Mouse (Mus musculus): Measurements from ENCODE around the gene Racgap1. TPM values are rescaled to one million over a fixed set of nuclear protein-coding genes. Genes with fewer than 3 reads are reported as not detected.

Racgap1 gene
- polyA plus RNA-seq, 1 experiment from 2014 or later = 146 TPM

DNA sequence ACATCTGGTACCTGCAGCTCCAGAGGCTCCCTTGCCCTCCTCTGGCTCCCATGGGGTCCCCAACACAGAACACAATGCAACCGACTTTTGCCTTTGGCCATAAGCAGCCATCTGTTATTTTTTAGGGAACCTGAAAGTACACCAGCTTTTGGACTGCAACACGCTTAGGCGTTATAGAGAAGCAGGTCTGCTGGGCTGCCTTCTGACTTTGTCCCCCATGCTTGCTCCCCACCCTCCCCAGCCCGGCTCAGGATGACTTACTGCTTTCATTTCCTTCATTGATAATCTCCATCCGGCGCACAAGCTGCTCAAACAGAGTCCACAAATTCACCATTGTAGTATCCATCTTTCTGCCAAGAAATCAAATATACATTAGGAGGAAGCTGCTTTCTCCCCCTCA lies 8.8 kb downstream of the Racgap1 start:
- peaks cover 54% of the 10 kb centered on the region for H3K36me3 ChIP-seq (replicated peaks)

DNA sequence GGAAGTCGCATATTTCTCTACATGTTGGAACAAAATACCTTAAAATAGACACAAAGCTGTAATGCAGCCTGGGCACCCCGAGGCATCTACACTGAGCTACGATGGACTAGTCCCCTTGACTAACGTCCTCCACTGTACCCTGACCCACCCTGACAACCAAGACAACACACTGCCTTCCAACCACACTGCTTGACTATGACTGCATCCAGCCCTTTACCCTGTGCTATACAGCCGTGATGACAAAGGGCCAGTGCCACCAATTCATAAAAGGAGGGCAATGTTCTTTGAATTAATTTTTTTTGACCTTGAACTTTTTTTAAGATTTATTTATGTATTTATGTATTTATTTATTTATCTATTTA lies 13.4 kb downstream of the Racgap1 start:
- WGBS = 89% methylated on average over 5 of the region's 5 CpGs
- no peak for DNase-seq (ENCODE audit: low spot score)
- Histone ChIP-seq H3K27me3 (replicated peaks; ENCODE audit: low read depth, poor library complexity, severe bottlenecking) (no peaks in the 10 kb centered on the region), H3K27ac (replicated peaks) (no peak overlapping the region), H3K36me3 (replicated peaks) (peaks cover 99% of the 10 kb centered on the region), H3K9me3 (no peaks in the 10 kb centered on the region), H3K4me3 (no peak overlapping the region), H3K4me1 (no peaks in the 10 kb centered on the region)

More for the DNA sequence above, 8.8 kb downstream of the Racgap1 start:
- H3K27ac ChIP-seq (replicated peaks) = no peak overlapping the region
- no peaks in the 10 kb centered on the region for H3K9me3 ChIP-seq
- H3K27me3 ChIP-seq (replicated peaks; ENCODE audit: low read depth, poor library complexity, severe bottlenecking) = no peaks in the 10 kb centered on the region
- DNase-seq (ENCODE audit: low spot score) = no peak
- WGBS = 88% methylated on average over 6 of the region's 6 CpGs
- H3K4me3 ChIP-seq = no peak overlapping the region
- peaks cover 30% of the 10 kb centered on the region for H3K4me1 ChIP-seq

DNA sequence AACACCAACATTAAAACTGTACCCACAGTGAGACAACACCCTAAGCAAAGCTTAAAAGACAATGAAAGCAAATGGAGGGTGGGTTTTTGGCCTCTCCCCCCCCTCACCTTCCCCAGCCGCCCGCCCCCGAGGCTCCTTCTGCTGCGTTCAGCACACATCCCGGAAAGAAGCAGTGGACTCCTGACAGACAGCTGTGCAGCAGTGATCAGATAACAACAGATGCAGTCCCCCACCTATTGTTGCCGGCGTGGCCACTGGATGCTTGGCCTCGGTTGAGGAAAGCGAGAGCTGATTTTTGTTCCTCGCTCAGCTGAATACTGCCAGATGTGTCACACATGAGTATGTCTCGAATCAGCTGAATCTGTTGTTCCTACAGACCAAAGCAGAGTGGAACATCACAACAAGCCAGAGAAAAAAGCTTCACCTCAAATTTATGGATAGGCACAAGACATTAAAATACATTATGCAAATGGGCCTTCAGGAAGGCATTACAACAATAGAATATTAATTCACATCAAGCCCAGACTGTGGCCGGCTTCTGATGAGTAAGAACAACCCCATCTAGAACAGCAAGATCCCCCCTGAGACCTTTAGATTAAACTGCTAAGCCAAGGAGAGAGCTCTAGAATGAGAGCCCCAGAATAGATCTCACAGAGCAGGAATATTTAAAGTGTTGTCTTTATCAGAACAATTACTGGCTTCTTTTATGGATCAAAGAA lies 13.9 kb downstream of the Racgap1 start:
- Histone ChIP-seq H3K4me1 (no peaks in the 10 kb centered on the region), H3K27me3 (replicated peaks; ENCODE audit: low read depth, poor library complexity, severe bottlenecking) (no peaks in the 10 kb centered on the region)

GRCm38 (mm10) chr15:99634702-99635101 lies 16.8 kb downstream of the Racgap1 start:
- Histone ChIP-seq H3K27me3 (replicated peaks; ENCODE audit: low read depth, poor library complexity, severe bottlenecking) (no peaks in the 10 kb centered on the region), H3K4me1 (no peaks in the 10 kb centered on the region), H3K27ac (replicated peaks) (no peak overlapping the region), H3K36me3 (replicated peaks) (peaks cover 100% of the 10 kb centered on the region), H3K9me3 (peaks cover 6% of the 10 kb centered on the region; the same call in 1 of the 2 replicates), H3K4me3 (no peak overlapping the region)
- DNase-seq (ENCODE audit: low spot score) = no peak
- WGBS = 93% methylated on average over 7 of the region's 7 CpGs

More for the DNA sequence above, 13.9 kb downstream of the Racgap1 start:
- H3K36me3 ChIP-seq (replicated peaks) = peaks cover 100% of the 10 kb centered on the region
- no peak for DNase-seq (ENCODE audit: low spot score)
- 88% methylated on average over 12 of the region's 12 CpGs for WGBS
- no peak overlapping the region for H3K4me3 ChIP-seq
- peaks cover 1% of the 10 kb centered on the region; the same call in 1 of the 2 replicates for H3K9me3 ChIP-seq
- no peak overlapping the region for H3K27ac ChIP-seq (replicated peaks)

GRCm38 (mm10) chr15:99631618-99632017 lies 19.8 kb downstream of the Racgap1 start:
- Histone ChIP-seq H3K4me3 (no peak overlapping the region), H3K4me1 (no peaks in the 10 kb centered on the region), H3K36me3 (replicated peaks) (peaks cover 98% of the 10 kb centered on the region), H3K27me3 (replicated peaks; ENCODE audit: low read depth, poor library complexity, severe bottlenecking) (no peaks in the 10 kb centered on the region), H3K9me3 (peaks cover 6% of the 10 kb centered on the region; the same call in 1 of the 2 replicates), H3K27ac (replicated peaks) (no peak overlapping the region)
- DNase-seq (ENCODE audit: low spot score) = no peak

GRCm38 (mm10) chr15:99622063-99622462 lies 29.4 kb downstream of the Racgap1 start:
- Histone ChIP-seq H3K36me3 (replicated peaks) (peaks cover 86% of the 10 kb centered on the region), H3K27ac (replicated peaks) (no peak overlapping the region), H3K27me3 (replicated peaks; ENCODE audit: low read depth, poor library complexity, severe bottlenecking) (no peaks in the 10 kb centered on the region), H3K4me3 (no peak overlapping the region), H3K4me1 (no peaks in the 10 kb centered on the region), H3K9me3 (no peaks in the 10 kb centered on the region)
- no peak for DNase-seq (ENCODE audit: low spot score)
- WGBS = 94% methylated on average over 11 of the region's 11 CpGs

DNA sequence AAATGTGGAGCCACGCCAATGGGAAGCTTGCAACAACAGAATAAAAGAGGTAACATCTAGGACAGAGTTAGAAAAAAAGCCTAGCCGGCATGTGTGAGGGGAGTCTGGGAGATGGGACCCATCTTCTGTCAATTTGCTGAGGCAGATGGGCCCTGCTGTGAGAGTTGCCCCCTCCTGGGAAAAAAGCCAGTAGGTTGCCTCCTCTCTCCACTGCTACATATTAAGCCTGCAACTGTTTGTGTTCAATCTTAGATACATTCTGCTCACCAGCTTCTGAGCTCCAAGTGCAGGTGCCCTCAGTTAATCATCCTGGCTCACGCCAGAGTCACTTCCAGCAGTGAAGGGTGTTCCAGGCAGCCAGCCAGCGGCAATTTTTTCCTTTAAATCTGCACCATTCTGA lies 31.6 kb downstream of the Racgap1 start:
- peaks cover 63% of the 10 kb centered on the region for H3K36me3 ChIP-seq (replicated peaks)
- no peak overlapping the region for H3K4me3 ChIP-seq
- H3K27ac ChIP-seq (replicated peaks) = no peak overlapping the region
- DNase-seq (ENCODE audit: low spot score) = no peak
- peaks cover 9% of the 10 kb centered on the region; the same call in 1 of the 2 replicates for H3K27me3 ChIP-seq (replicated peaks; ENCODE audit: low read depth, poor library complexity, severe bottlenecking)
- H3K9me3 ChIP-seq = no peaks in the 10 kb centered on the region
- peaks cover 8% of the 10 kb centered on the region for H3K4me1 ChIP-seq
- WGBS = 87% methylated on average over 4 of the region's 4 CpGs

- Histone ChIP-seq H3K4me3 (no peak overlapping the region), H3K36me3 (replicated peaks) (peaks cover 51% of the 10 kb centered on the region), H3K27me3 (replicated peaks; ENCODE audit: low read depth, poor library complexity, severe bottlenecking) (peaks cover 21% of the 10 kb centered on the region), H3K9me3 (no peaks in the 10 kb centered on the region), H3K4me1 (peaks cover 16% of the 10 kb centered on the region), H3K27ac (replicated peaks) (no peak overlapping the region)
- 89% methylated on average over 3 of the region's 3 CpGs for WGBS
- no peak for DNase-seq (ENCODE audit: low spot score)
Measured at GRCm38 (mm10) chr15:99618595-99618994, 32.9 kb downstream of the Racgap1 start.

- no peak for DNase-seq (ENCODE audit: low spot score)
- 55% methylated on average over 9 of the region's 9 CpGs for WGBS
- H3K27ac ChIP-seq (replicated peaks) = no peak overlapping the region; the same call in 1 of the 2 replicates
Measured at GRCm38 (mm10) chr15:99615246-99615645, 36.2 kb downstream of the Racgap1 start.

GRCm38 (mm10) chr15:99614753-99615152 lies 36.7 kb downstream of the Racgap1 start:
- H3K9me3 ChIP-seq = peaks cover 3% of the 10 kb centered on the region; the same call in 1 of the 2 replicates
- H3K36me3 ChIP-seq (replicated peaks) = peaks cover 13% of the 10 kb centered on the region
- H3K4me3 ChIP-seq = no peak overlapping the region
- H3K27me3 ChIP-seq (replicated peaks; ENCODE audit: low read depth, poor library complexity, severe bottlenecking) = peaks cover 49% of the 10 kb centered on the region
- no peak for DNase-seq (ENCODE audit: low spot score)
- 10% methylated on average over 12 of the region's 12 CpGs for WGBS
- peaks cover 29% of the 10 kb centered on the region for H3K4me1 ChIP-seq
- H3K27ac ChIP-seq (replicated peaks) = no peak overlapping the region; the same call in 1 of the 2 replicates

More at GRCm38 (mm10) chr15:99615246-99615645, 36.2 kb downstream of the Racgap1 start:
- Histone ChIP-seq H3K9me3 (peaks cover 3% of the 10 kb centered on the region; the same call in 1 of the 2 replicates), H3K36me3 (replicated peaks) (peaks cover 17% of the 10 kb centered on the region), H3K4me3 (no peak overlapping the region), H3K27me3 (replicated peaks; ENCODE audit: low read depth, poor library complexity, severe bottlenecking) (peaks cover 44% of the 10 kb centered on the region), H3K4me1 (peaks cover 29% of the 10 kb centered on the region)

GRCm38 (mm10) chr15:99614273-99614672 lies 37.2 kb downstream of the Racgap1 start:
- no peak for DNase-seq (ENCODE audit: low spot score)
- Histone ChIP-seq H3K9me3 (peaks cover 3% of the 10 kb centered on the region; the same call in 1 of the 2 replicates), H3K4me3 (no peak overlapping the region), H3K4me1 (peaks cover 30% of the 10 kb centered on the region), H3K36me3 (replicated peaks) (peaks cover 8% of the 10 kb centered on the region), H3K27me3 (replicated peaks; ENCODE audit: low read depth, poor library complexity, severe bottlenecking) (peaks cover 52% of the 10 kb centered on the region), H3K27ac (replicated peaks) (no peak overlapping the region)
- 77% methylated on average over 13 of the region's 13 CpGs for WGBS

- Histone ChIP-seq H3K4me1 (peaks cover 57% of the 10 kb centered on the region), H3K36me3 (replicated peaks) (no peaks in the 10 kb centered on the region), H3K4me3 (no peak overlapping the region), H3K9me3 (peaks cover 3% of the 10 kb centered on the region; the same call in 1 of the 2 replicates), H3K27me3 (replicated peaks; ENCODE audit: low read depth, poor library complexity, severe bottlenecking) (peaks cover 74% of the 10 kb centered on the region), H3K27ac (replicated peaks) (no peak overlapping the region)
- 69% methylated on average over 7 of the region's 7 CpGs for WGBS
- no peak for DNase-seq (ENCODE audit: low spot score)
Measured at GRCm38 (mm10) chr15:99611563-99611962, 39.9 kb downstream of the Racgap1 start.

Data from embryonic facial prominence, embryonic 10.5 days (tissue).